21 mouse cellular contexts compared by ENCODE assay signal in the genomic region with DNA sequence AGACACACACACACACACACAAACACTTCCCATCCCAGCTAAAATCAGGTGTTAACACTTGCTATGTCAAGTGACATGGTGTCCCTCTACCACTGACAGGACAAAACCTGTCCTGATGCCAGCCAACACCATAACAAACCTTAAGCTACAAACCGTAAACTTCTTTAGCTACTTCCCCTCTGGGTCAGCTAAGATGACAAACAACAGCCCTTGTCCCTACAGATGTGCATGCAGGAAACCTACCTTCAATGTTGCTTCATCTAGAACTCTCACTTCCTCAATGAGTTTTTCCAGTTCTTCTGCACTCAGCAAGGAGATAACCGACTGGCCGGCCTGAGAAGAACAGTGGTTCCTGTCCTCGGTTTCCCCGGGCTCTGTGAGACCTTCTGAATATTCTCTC. TPM values are rescaled to one million over a fixed set of nuclear protein-coding genes. Genes with fewer than 3 reads are reported as not detected.
DNase-seq lines count a peak whose midpoint lies in the region; ATAC-seq and TF ChIP-seq lines count a peak whose summit lies in the region.
"Had no signal": no experiment of that assay in that cellular context is flagged by ENCODE, and none has a peak within 500 bp of the region (broad histone marks: within the 10 kb centered on the region; RNA-seq: fewer than 3 reads in every experiment).

No protein-coding gene starts in this region.

- H3K4me1 ChIP-seq in thymus, adult 2 months (replicated peaks; ENCODE audit: control insufficient read depth, insufficient read depth, low read length): peaks cover 44% of the 10 kb centered on the region
- H3K4me1 ChIP-seq: forebrain, embryonic 10.5 days; midbrain, embryonic 12.5 days had no signal

- H3K27me3 ChIP-seq in thymus, adult 2 months (ENCODE audit: control insufficient read depth, insufficient read depth, low read length): no peaks in the 10 kb centered on the region
- H3K27me3 ChIP-seq: embryonic facial prominence, embryonic 15.5 days had no signal

- intact Hi-C loops in gastrocnemius, adult 2 months (cut with DNase I): no loop called here
- intact Hi-C loops in gastrocnemius, postnatal 36 days (cut with DNase I): no loop called here

- no peak for TF ChIP-seq POLR2A in thymus, adult 2 months (IDR thresholded peaks at IDR 0.05; ENCODE audit: control insufficient read depth, extremely low read depth, insufficient read depth, low read length, poor library complexity)

- DNase-seq in gastrocnemius, adult 2 months: no peak
- no peak for DNase-seq in gastrocnemius, postnatal 36 days
- no peak for DNase-seq in thymus, adult 2 months
- no peak for DNase-seq in thymus, postnatal 0 days (ENCODE audit: low spot score)
- DNase-seq in left cerebral cortex, adult 18-20 months (ENCODE audit: low spot score in 2 of 2): no peak
- no peak for DNase-seq in ovary, postnatal 14 days (ENCODE audit: low spot score)
- no peak for DNase-seq in layer of hippocampus, adult 8-10 months (ENCODE audit: low spot score in 2 of 2)
- DNase-seq: adrenal gland, postnatal 14 days; cerebellum, adult 9-10 months; embryo, embryonic 11 days; gastrocnemius, postnatal 14 days; heart, postnatal 10 days; left cerebral cortex, postnatal 4 days; lung, postnatal 14 days had no signal

- H3K4me3 ChIP-seq in gastrocnemius, adult 2 months: peak overlapping the region; percentile 32; the same call in 1 of the 2 replicates
- peak overlapping the region; percentile 48 for H3K4me3 ChIP-seq in thymus, adult 2 months (ENCODE audit: control insufficient read depth, insufficient read depth, low read length)
- H3K4me3 ChIP-seq: embryonic facial prominence, embryonic 15.5 days; forebrain, embryonic 10.5 days; midbrain, embryonic 12.5 days had no signal

- peaks cover 73% of the 10 kb centered on the region for H3K36me3 ChIP-seq in thymus, adult 2 months (ENCODE audit: control insufficient read depth, insufficient read depth, low read length)
- H3K36me3 ChIP-seq: forebrain, embryonic 10.5 days; midbrain, embryonic 12.5 days had no signal

- no peak for TF ChIP-seq CTCF in gastrocnemius, adult 2 months (IDR thresholded peaks at IDR 0.05)
- TF ChIP-seq CTCF in thymus, adult 2 months (IDR thresholded peaks at IDR 0.05; ENCODE audit: borderline replicate concordance, control insufficient read depth, extremely low read depth, insufficient read depth, low read length, poor library complexity): no peak

- no peak overlapping the region for H3K27ac ChIP-seq in gastrocnemius, adult 2 months
- H3K27ac ChIP-seq in thymus, adult 2 months (ENCODE audit: control insufficient read depth, insufficient read depth, low read length): peak overlapping the region; percentile 37
- H3K27ac ChIP-seq: embryonic facial prominence, embryonic 15.5 days; forebrain, embryonic 10.5 days; hindbrain, embryonic 14.5 days; liver, embryonic 14.5 days; midbrain, embryonic 12.5 days had no signal

- WGBS in thymus, adult 2 months: 14% methylated on average over 5 of the region's 5 CpGs

- ATAC-seq in megakaryocyte, adult 5-6 weeks (ENCODE audit: poor library complexity, severe bottlenecking): peak; percentile 50
- ATAC-seq: intestine, embryonic 16.5 days had no signal

RNA-seq across cellular contexts. Expression of a gene that starts 18.9 kb away (rescaled TPM):
- 1 to 10 TPM; 3.7 to 4.9 TPM for total RNA-seq in gastrocnemius, adult 2 months (2021)
- total RNA-seq in gastrocnemius, postnatal 36 days (2021): 1 to 10 TPM; 4.2 to 4.7 TPM
- polyA plus RNA-seq in thymus, adult 2 months (2012; rRNA removed): 15.8 and 17.8 TPM in 2 replicates
- 47.3 and 47.4 TPM in 2 replicates for polyA plus RNA-seq in thymus, postnatal 0 days (2015; fragmentation: Nextera tagmentation; extraction: Ambion mirVana)
- 14.5 and 16.4 TPM in 2 replicates for total RNA-seq in megakaryocyte, adult 5-6 weeks (2015)
- total RNA-seq in megakaryocyte, adult 5-6 weeks (2017): 15.0 and 17.3 TPM in 2 replicates
- 1 to 10 TPM; 6.6 to 8.0 TPM for total RNA-seq in left cerebral cortex, adult 18-20 months (2021)
- total RNA-seq in layer of hippocampus, adult 8-10 months (2022): 10 to 100 TPM; 15.7 to 21.4 (median 20.7) TPM
